Mouse (Mus musculus) embryo, embryonic 11 days (tissue): ENCODE measurements around the gene Grik4.
"Not testable (repeated sequence)": the region's sequence is repeated elsewhere in the genome, so short reads cannot be mapped to it uniquely, and the experiment has no call there.

Experiments used
- DNase-seq: peaks from one replicate; pipeline ENCODE4 v3.0.0-alpha.2; 2015

The Grik4 gene

GRCm38 (mm10) chr9:42943781-42944535 is at the start of gene Grik4:
Gene Grik4 (minus strand): TSS chr9:42944493.
- peak; percentile 51 for DNase-seq

GRCm38 (mm10) chr9:42993659-42994058 is 49.4 kb upstream of the Grik4 start:
- no peak for DNase-seq

- no peak for DNase-seq
Measured at GRCm38 (mm10) chr9:42987988-42988387, 43.7 kb upstream of the Grik4 start.

GRCm38 (mm10) chr9:42968894-42969521 is 24.7 kb upstream of the Grik4 start:
- no peak for DNase-seq

GRCm38 (mm10) chr9:42967731-42968130 is 23.4 kb upstream of the Grik4 start:
- DNase-seq = no peak

- not testable (repeated sequence) for DNase-seq
Measured at GRCm38 (mm10) chr9:42964809-42965208, 20.5 kb upstream of the Grik4 start.

GRCm38 (mm10) chr9:42964366-42964765 is 20.1 kb upstream of the Grik4 start:
- no peak for DNase-seq

GRCm38 (mm10) chr9:42962506-42962905 is 18.2 kb upstream of the Grik4 start:
- DNase-seq = no peak

GRCm38 (mm10) chr9:42958401-42958800 is 14.1 kb upstream of the Grik4 start:
- no peak for DNase-seq

GRCm38 (mm10) chr9:42948381-42948780 is 4.1 kb upstream of the Grik4 start:
- DNase-seq = no peak

GRCm38 (mm10) chr9:42945174-42945573 is 881 bp upstream of the Grik4 start:
- no peak for DNase-seq

- peak; percentile 94 for DNase-seq
Measured at GRCm38 (mm10) chr9:42944536-42945006, 278 bp upstream of the Grik4 start.

GRCm38 (mm10) chr9:42943057-42943529 is 1.2 kb downstream of the Grik4 start:
- DNase-seq = peak; percentile 42

- DNase-seq = no peak
Measured at GRCm38 (mm10) chr9:42942148-42942547, 2.1 kb downstream of the Grik4 start.

GRCm38 (mm10) chr9:42932146-42932545 is 12.1 kb downstream of the Grik4 start:
- no peak for DNase-seq

GRCm38 (mm10) chr9:42927498-42927897 is 16.8 kb downstream of the Grik4 start:
- peak; percentile 54 for DNase-seq

- DNase-seq = no peak
Measured at GRCm38 (mm10) chr9:42926564-42926963, 17.7 kb downstream of the Grik4 start.

GRCm38 (mm10) chr9:42921830-42922229 is 22.5 kb downstream of the Grik4 start:
- DNase-seq = no peak

GRCm38 (mm10) chr9:42920190-42920589 is 24.1 kb downstream of the Grik4 start:
- peak; percentile 63 for DNase-seq

GRCm38 (mm10) chr9:42917911-42918310 is 26.4 kb downstream of the Grik4 start:
- no peak for DNase-seq

- DNase-seq = no peak
Measured at GRCm38 (mm10) chr9:42913201-42913600, 31.1 kb downstream of the Grik4 start.

GRCm38 (mm10) chr9:42908657-42909313 is 35.5 kb downstream of the Grik4 start:
- peak; percentile 60 for DNase-seq

- peak; percentile 38 for DNase-seq
Measured at GRCm38 (mm10) chr9:42906995-42907394, 37.3 kb downstream of the Grik4 start.
